Mouse (Mus musculus) neural tube, embryonic 13.5 days (tissue): ENCODE results near the gene Evi2a. TPM values are rescaled to one million over a fixed set of nuclear protein-coding genes. Genes with fewer than 3 reads are reported as not detected.

Source experiments
- ATAC-seq: fragments of 200-750 bp; cut with Nextera tagmentation; 2 replicates; pipeline ENCODE4 v1.8.0; 2017; ENCODE audit warnings: low read depth, mild to moderate bottlenecking, moderate TSS enrichment, moderate library complexity
- H3K27ac ChIP-seq: fragments of 300-500 bp; sonication (generic); replicated peaks from 2 replicates; pipeline ENCODE4 v1.5.1; 2015; ENCODE audit warnings: moderate library complexity, mild to moderate bottlenecking, inconsistent platforms
- H3K27me3 ChIP-seq: fragments of 300-500 bp; sonication (generic); 2 replicates; pipeline ENCODE4 v1.6.1; 2015; ENCODE audit warnings: mild to moderate bottlenecking, inconsistent platforms
- H3K36me3 ChIP-seq: fragments of 300-500 bp; sonication (generic); 2 replicates; pipeline ENCODE4 v1.6.1; 2015; ENCODE audit warnings: mild to moderate bottlenecking, inconsistent platforms
- H3K4me1 ChIP-seq: fragments of 300-500 bp; sonication (generic); replicated peaks from 2 replicates; pipeline ENCODE4 v1.6.1; 2015; ENCODE audit warnings: inconsistent platforms
- H3K4me2 ChIP-seq: fragments of 300-500 bp; sonication (generic); 2 replicates; pipeline ENCODE4 v1.6.1; 2015; ENCODE audit warnings: inconsistent platforms, mild to moderate bottlenecking, moderate library complexity
- H3K4me3 ChIP-seq: fragments of 300-500 bp; sonication (generic); 2 replicates; pipeline ENCODE4 v1.5.1; 2015; ENCODE audit warnings: mild to moderate bottlenecking, inconsistent platforms
- H3K9ac ChIP-seq: fragments of 300-500 bp; sonication (generic); 2 replicates; pipeline ENCODE4 v1.6.1; 2015; ENCODE audit warnings: moderate library complexity, mild to moderate bottlenecking, inconsistent platforms
- H3K9me3 ChIP-seq: fragments of 300-500 bp; sonication (generic); 2 replicates; pipeline ENCODE4 v1.6.1; 2016; ENCODE audit warnings: inconsistent platforms
- WGBS: fragments of 180-500 bp; shearing (Covaris S2); methylation state at CpG from one replicate; pipeline ENCODE4 v1.1.7; 2015; 5-methylcytosine and 5-hydroxymethylcytosine counted together
- polyA plus RNA-seq: library from polyadenylated mRNA; unstranded; fragments of >200 nt; fragmentation: Nextera tagmentation; extraction: Ambion mirVana; gene quantifications from 2 replicates; pipeline ENCODE4 v1.2.1, GENCODE M21; 2015

Gene Evi2a
- polyA plus RNA-seq, 1 experiment from 2014 or later: 3.8 TPM

- 88% methylated on average over 7 of the region's 7 CpGs for WGBS
Measured at GRCm38 (mm10) chr11:79483876-79484528, 46.4 kb downstream of the Evi2a start.

GRCm38 (mm10) chr11:79483392-79483791 lies 47.0 kb downstream of the Evi2a start:
- H3K4me3 ChIP-seq: no peak overlapping the region
- H3K4me1 ChIP-seq: no peaks in the 10 kb centered on the region

More at GRCm38 (mm10) chr11:79483876-79484528, 46.4 kb downstream of the Evi2a start:
- Histone ChIP-seq H3K27ac (no peak overlapping the region), H3K4me2 (no peak overlapping the region), H3K9me3 (no peaks in the 10 kb centered on the region), H3K9ac (no peak overlapping the region), H3K4me1 (no peaks in the 10 kb centered on the region), H3K27me3 (no peaks in the 10 kb centered on the region), H3K36me3 (peaks cover 31% of the 10 kb centered on the region), H3K4me3 (no peak overlapping the region)
- no peak for ATAC-seq

More at GRCm38 (mm10) chr11:79483392-79483791, 47.0 kb downstream of the Evi2a start:
- 92% methylated on average over 6 of the region's 6 CpGs for WGBS
- Histone ChIP-seq H3K4me2 (no peak overlapping the region), H3K9ac (no peak overlapping the region), H3K27me3 (no peaks in the 10 kb centered on the region), H3K27ac (no peak overlapping the region), H3K36me3 (peaks cover 36% of the 10 kb centered on the region), H3K9me3 (no peaks in the 10 kb centered on the region)
- ATAC-seq: no peak

Other genes starting within 250 kb of the Evi2a start
- not detected in 2 replicates for gene Gm9964, start 233.7 kb downstream of the Evi2a start, polyA plus RNA-seq
- 6.1 and 6.8 TPM in 2 replicates for gene Nf1, start 190.9 kb downstream of the Evi2a start, polyA plus RNA-seq
- 1.5 and 2.4 TPM in 2 replicates for gene Omg, start 26.5 kb downstream of the Evi2a start, polyA plus RNA-seq
- gene Evi2b, start 6.8 kb downstream of the Evi2a start, polyA plus RNA-seq: 0.65 and 0.87 TPM in 2 replicates
- gene Evi2, start within 50 bp of the Evi2a start, polyA plus RNA-seq: 0.63 TPM in 2 replicates
- gene Rab11fip4, start 60.6 kb upstream of the Evi2a start, polyA plus RNA-seq: 24.6 and 25.4 TPM in 2 replicates